Mouse (Mus musculus) erythroblast, embryonic 14.5 days (primary cell): Measurements from ENCODE around the gene Spata31d1a.

Experiments
- GATA1 ChIP-seq: IDR thresholded peaks from 2 replicates; pipeline ENCODE4 v1.6.1; 2012; ENCODE audit warnings: low read length, inconsistent platforms, mixed read lengths
- TAL1 ChIP-seq: IDR thresholded peaks from 3 replicates; pipeline ENCODE4 v1.6.1; 2012; ENCODE audit warnings: low read length, inconsistent platforms, mixed read lengths

DNA sequence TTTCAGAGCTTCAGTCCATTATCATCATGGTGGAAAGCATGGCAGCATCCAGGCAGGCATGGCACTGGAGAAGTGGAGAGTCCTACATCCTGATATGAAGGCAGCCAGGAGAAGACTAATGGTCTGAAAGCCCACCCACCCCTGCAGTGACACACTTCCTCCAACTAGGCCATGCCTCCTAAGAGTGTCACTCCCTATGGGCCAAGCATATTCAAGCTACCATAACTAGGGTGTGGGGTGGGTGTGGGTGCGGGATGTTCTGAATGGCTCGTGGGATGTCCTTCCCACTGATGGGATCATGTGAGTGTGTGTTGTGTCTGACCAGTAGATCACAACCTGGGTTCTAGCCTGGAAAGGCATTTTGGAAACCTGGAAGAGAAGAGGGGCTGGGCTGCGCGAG, 23.8 kb upstream of the Spata31d1a start:
- TF ChIP-seq TAL1, result no peak
- no peak for TF ChIP-seq GATA1
